Mouse (Mus musculus): ENCODE measurements around the gene Dyrk1a.
A peak's percentile ranks its signal among the peaks of the same experiment; 100 is the strongest.
"Not testable (repeated sequence)": the region's sequence is repeated elsewhere in the genome, so short reads cannot be mapped to it uniquely, and the experiment has no call there.

Gene Dyrk1a

GRCm38 (mm10) chr16:94632424-94632963 is 62.7 kb downstream of the Dyrk1a start:
- no peak for DNase-seq (ENCODE audit: low spot score in 2 of 2)

DNA sequence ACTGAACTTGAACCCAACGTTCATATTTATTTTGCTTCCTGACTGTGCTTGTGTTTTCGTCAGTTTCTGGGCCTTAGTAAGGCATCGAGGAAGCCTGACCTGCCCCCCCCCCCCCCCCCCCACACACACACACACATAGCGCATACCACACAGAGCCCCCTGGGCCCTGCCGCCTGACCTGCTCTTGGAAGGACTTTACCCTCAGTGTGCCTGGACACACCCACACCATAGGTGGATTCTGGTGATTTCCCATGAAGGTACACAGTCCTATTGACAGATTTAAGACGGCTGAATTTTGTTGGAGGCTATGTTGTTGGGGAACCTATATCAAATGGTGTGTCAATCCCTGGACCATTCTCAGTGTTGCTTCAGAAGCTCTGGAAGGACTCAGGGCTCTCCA is 63.2 kb downstream of the Dyrk1a start:
- no peak for DNase-seq (ENCODE audit: low spot score in 2 of 2)

GRCm38 (mm10) chr16:94637423-94637822 is 67.6 kb downstream of the Dyrk1a start:
- no peak for DNase-seq (ENCODE audit: low spot score in 2 of 2)

GRCm38 (mm10) chr16:94641799-94642198 is 72.0 kb downstream of the Dyrk1a start:
- DNase-seq (ENCODE audit: low spot score in 2 of 2) = no peak

DNA sequence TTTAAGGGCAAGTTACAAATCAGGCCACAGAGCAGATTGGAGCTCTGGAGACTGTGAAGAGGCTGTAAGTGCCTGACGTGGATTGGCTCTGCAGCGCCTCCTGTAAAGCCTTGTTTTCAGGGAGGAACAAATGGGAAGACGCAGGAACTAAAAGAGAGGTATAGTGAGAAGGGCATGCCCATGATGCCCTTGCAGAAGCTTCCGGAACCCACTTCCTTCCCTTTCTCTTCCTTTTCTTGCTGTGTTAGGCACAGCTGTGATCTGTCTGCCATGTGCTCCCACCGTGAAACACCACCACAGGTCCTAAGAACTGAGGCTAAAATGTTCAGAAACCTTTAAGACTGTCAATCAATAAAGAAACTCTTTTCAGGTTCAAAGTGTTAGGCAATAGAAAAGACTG is 77.3 kb downstream of the Dyrk1a start:
- no peak for DNase-seq (ENCODE audit: low spot score in 2 of 2)

GRCm38 (mm10) chr16:94647925-94648324 is 78.1 kb downstream of the Dyrk1a start:
- DNase-seq (ENCODE audit: low spot score in 2 of 2) = no peak

GRCm38 (mm10) chr16:94649861-94650260 is 80.1 kb downstream of the Dyrk1a start:
- DNase-seq (ENCODE audit: low spot score in 2 of 2) = no peak

DNA sequence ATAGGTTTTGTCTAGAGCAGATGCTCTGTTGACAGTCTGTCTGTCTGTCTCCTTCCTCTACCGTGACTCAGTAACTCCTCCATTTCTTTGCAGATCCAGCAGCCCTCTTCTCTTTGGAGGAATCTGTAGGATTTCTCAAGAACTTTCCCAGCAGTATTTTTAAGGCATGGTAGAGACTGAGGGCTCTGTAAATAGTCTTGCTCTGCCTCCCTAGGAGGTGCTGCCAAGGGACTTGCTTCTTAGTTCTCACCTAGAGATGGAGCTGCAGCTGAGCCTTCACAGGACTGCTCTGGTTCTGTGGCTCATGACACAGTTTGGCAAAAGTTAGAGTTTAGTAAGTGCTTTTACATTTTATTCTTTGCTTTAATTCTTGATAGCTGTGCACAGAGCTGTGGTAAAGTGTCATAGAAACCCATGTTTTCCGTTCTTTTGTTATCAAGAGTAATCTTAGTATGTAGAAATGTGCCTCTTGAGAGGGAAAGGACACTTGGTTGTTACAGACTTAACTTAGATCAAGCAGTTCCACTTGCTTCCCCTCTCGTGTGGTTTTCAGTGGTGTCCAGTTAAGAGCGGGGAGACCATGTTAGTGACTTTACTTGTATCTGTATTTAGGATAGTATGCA is 82.4 kb downstream of the Dyrk1a start:
- no peak for DNase-seq (ENCODE audit: low spot score in 2 of 2)

DNA sequence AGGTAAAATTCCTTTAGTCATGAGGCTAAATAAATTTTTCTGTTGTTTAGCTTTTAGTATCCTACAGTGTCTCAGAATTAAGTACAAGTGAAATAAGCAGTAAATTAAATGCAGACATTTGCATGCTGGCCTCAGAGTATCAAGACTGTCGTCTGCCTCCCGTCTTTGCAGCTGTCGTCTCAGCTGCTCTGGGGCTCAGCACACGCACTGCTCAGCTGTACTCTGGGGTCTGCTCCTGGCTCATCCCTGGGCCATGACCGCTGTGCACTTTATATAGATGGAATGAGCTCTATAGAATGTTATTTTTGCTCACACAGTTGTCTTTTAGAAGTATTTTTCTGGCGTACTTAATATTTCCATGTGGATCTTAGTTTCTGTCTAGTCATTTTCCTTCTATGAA is 85.3 kb downstream of the Dyrk1a start:
- DNase-seq (ENCODE audit: low spot score in 2 of 2) = no peak

GRCm38 (mm10) chr16:94656891-94657290 is 87.1 kb downstream of the Dyrk1a start:
- DNase-seq (ENCODE audit: low spot score in 2 of 2) = no peak

- no peak for DNase-seq (ENCODE audit: low spot score in 2 of 2)
Observed at GRCm38 (mm10) chr16:94659394-94659793, 89.6 kb downstream of the Dyrk1a start.

DNA sequence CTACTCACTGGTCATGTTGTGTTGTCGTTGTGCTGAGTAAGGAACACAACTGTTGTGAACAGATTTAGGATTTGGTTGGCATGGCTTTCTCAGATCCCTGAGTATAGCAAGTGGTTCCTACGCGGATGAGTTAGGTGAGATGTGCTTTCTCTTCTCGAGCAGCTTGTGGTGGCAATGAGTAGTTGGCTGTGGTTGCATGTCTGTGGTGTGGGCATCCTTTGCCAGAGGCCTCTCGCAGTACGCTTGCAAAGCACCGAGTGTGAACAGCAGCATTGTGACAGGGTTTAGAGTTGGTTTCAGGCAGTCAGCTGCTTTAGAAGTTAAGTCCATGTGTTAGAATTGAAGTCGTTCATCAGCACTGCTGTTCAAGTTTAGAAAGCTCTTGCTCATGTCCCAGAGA is 90.4 kb downstream of the Dyrk1a start:
- peak; percentile 37 to 55 for DNase-seq (ENCODE audit: low spot score in 2 of 2)

GRCm38 (mm10) chr16:94667557-94667956 is 97.7 kb downstream of the Dyrk1a start:
- DNase-seq (ENCODE audit: low spot score in 2 of 2) = no peak

GRCm38 (mm10) chr16:94671313-94671712 is 101.5 kb downstream of the Dyrk1a start:
- no peak for DNase-seq (ENCODE audit: low spot score in 2 of 2)

DNA sequence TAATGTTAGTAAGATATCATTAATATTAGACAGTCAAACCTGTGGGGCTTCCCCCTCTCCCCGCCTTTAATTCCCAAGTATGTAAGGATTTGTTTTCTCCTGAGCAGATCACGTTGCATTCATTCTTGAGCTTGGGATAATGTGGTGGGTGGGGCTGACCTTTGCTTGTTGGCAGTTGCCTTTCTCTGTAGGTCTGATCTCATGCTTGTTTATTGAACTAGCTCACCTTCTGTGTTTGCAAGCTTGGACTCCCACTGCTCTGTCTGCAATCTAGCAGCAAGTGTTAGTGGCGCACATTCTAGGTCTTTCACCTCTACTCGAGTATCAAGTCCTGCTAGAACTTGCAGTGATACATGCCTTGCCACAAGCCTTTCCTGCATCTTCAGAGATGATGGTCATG is 111.1 kb downstream of the Dyrk1a start:
- DNase-seq (ENCODE audit: low spot score in 2 of 2) = no peak

- no peak for DNase-seq (ENCODE audit: low spot score in 2 of 2)
Observed at GRCm38 (mm10) chr16:94681760-94682159, 112.0 kb downstream of the Dyrk1a start.

DNA sequence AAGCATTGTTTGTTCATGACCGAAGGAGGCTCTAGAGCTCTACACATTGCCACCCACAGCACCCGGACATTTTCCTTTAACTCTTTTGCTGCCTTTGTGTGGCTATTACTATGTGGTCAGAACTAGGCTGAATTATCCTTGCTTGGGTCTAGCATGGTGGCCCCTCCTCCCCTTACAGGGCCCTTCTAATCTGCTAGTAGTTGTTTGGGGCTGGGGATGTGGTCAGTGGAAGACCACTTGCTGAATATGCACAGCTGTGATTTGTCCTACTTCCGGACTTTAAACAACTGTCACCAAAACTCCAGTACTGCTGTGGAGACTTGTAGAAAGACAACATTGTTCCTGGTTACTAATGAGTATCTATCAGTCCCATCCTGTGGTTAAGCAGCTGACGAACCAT is 114.2 kb downstream of the Dyrk1a start:
- no peak for DNase-seq (ENCODE audit: low spot score in 2 of 2)

- DNase-seq (ENCODE audit: low spot score in 2 of 2) = no peak
Observed at GRCm38 (mm10) chr16:94693687-94694305, 124.0 kb downstream of the Dyrk1a start.

- DNase-seq (ENCODE audit: low spot score in 2 of 2) = no peak
Observed at GRCm38 (mm10) chr16:94697553-94697952, 127.7 kb downstream of the Dyrk1a start.

DNA sequence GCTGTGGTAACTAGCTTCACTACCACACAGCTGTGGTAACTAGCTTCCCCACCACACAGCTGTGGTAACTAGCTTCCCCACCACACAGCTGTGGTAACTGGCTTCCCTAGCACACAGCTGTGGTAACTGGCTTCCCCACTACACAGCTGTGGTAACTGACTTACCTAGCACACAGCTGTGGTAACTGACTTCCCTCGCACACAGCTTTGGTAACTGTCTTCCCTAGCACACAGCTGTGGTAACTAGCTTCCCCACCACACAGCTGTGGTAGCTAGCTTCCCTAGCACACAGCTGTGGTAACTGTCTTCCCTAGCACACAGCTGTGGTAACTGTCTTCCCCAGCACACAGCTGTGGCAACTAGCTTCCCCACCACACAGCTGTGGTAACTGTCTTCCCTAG is 128.4 kb downstream of the Dyrk1a start:
- DNase-seq (ENCODE audit: low spot score in 2 of 2) = not testable (repeated sequence)

- no peak for DNase-seq (ENCODE audit: low spot score in 2 of 2)
Observed at GRCm38 (mm10) chr16:94701141-94701540, 131.3 kb downstream of the Dyrk1a start.

GRCm38 (mm10) chr16:94701971-94702370 is 132.2 kb downstream of the Dyrk1a start:
- DNase-seq (ENCODE audit: low spot score in 2 of 2) = no peak

- peak; percentile 57 to 77 for DNase-seq (ENCODE audit: low spot score in 2 of 2)
Observed at GRCm38 (mm10) chr16:94713480-94714094, 143.8 kb downstream of the Dyrk1a start.

Measured in natural killer cell, adult 2 months (primary cell).